Mouse (Mus musculus) thymus, postnatal 0 days (tissue): Measurements from ENCODE around the gene Bicdl1. TPM values are rescaled to one million over a fixed set of nuclear protein-coding genes. Genes with fewer than 3 reads are reported as not detected.

Experiments
- DNase-seq: peaks from one replicate; pipeline ENCODE4 v3.0.0-alpha.2; 2015; ENCODE audit warnings: low spot score
- polyA plus RNA-seq: library from polyadenylated mRNA; unstranded; fragments of >200 nt; fragmentation: Nextera tagmentation; extraction: Ambion mirVana; gene quantifications from 2 replicates; pipeline ENCODE4 v1.2.1, GENCODE M21; 2015

The Bicdl1 gene
- polyA plus RNA-seq, 1 experiment from 2014 or later, result 19.4 TPM

- DNase-seq, result peak; percentile 23
Observed at GRCm38 (mm10) chr5:115726581-115726980, 4.8 kb downstream of the Bicdl1 start.

- no peak for DNase-seq
Observed at GRCm38 (mm10) chr5:115726019-115726418, 5.4 kb downstream of the Bicdl1 start.

GRCm38 (mm10) chr5:115724422-115724821 lies 7.0 kb downstream of the Bicdl1 start:
- DNase-seq, result no peak

GRCm38 (mm10) chr5:115722188-115722959 lies 9.0 kb downstream of the Bicdl1 start:
- peak; percentile 32 for DNase-seq

GRCm38 (mm10) chr5:115720761-115721160 lies 10.7 kb downstream of the Bicdl1 start:
- DNase-seq, result no peak

- peak; percentile 15 for DNase-seq
Observed at GRCm38 (mm10) chr5:115717693-115718092, 13.7 kb downstream of the Bicdl1 start.

GRCm38 (mm10) chr5:115717106-115717505 lies 14.3 kb downstream of the Bicdl1 start:
- DNase-seq, result peak; percentile 83

GRCm38 (mm10) chr5:115716426-115716825 lies 15.0 kb downstream of the Bicdl1 start:
- DNase-seq, result peak; percentile 90

- DNase-seq, result no peak
Observed at GRCm38 (mm10) chr5:115714761-115715160, 16.7 kb downstream of the Bicdl1 start.

- no peak for DNase-seq
Observed at GRCm38 (mm10) chr5:115712487-115712886, 18.9 kb downstream of the Bicdl1 start.

GRCm38 (mm10) chr5:115711636-115712419 lies 19.6 kb downstream of the Bicdl1 start:
- DNase-seq, result peak; percentile 72

- DNase-seq, result no peak
Observed at GRCm38 (mm10) chr5:115710171-115710570, 21.2 kb downstream of the Bicdl1 start.

GRCm38 (mm10) chr5:115708930-115709329 lies 22.5 kb downstream of the Bicdl1 start:
- DNase-seq, result no peak

- DNase-seq, result no peak
Observed at GRCm38 (mm10) chr5:115701981-115702380, 29.4 kb downstream of the Bicdl1 start.

GRCm38 (mm10) chr5:115701215-115701614 lies 30.2 kb downstream of the Bicdl1 start:
- no peak for DNase-seq

GRCm38 (mm10) chr5:115696811-115697210 lies 34.6 kb downstream of the Bicdl1 start:
- no peak for DNase-seq

- DNase-seq, result no peak
Observed at GRCm38 (mm10) chr5:115695191-115695770, 36.1 kb downstream of the Bicdl1 start.

GRCm38 (mm10) chr5:115693271-115693670 lies 38.1 kb downstream of the Bicdl1 start:
- DNase-seq, result peak; percentile 7

GRCm38 (mm10) chr5:115686716-115687115 lies 44.7 kb downstream of the Bicdl1 start:
- no peak for DNase-seq

GRCm38 (mm10) chr5:115685126-115685525 lies 46.3 kb downstream of the Bicdl1 start:
- DNase-seq, result no peak

GRCm38 (mm10) chr5:115671846-115672245 lies 59.6 kb downstream of the Bicdl1 start:
- DNase-seq, result no peak

GRCm38 (mm10) chr5:115670406-115670805 lies 61.0 kb downstream of the Bicdl1 start:
- DNase-seq, result no peak
